Mouse (Mus musculus) spleen, embryonic (tissue): ENCODE results near the gene Fsd2.

Experiments used
- CTCF ChIA-PET: fragments of 350-600 bp; sonication (Branson Sonifier 250); formaldehyde crosslinking; loops from one replicate; lab custom pipeline; 2022; lab: Charles Lee

The Fsd2 gene

GRCm38 (mm10) chr7:81566892-81567291 lies at the start of gene Fsd2:
Fsd2 (minus strand) TSS chr7:81566944.
- CTCF ChIA-PET: no interaction called here

GRCm38 (mm10) chr7:81615031-81615430 lies 48.3 kb upstream of the Fsd2 start:
- CTCF ChIA-PET: interaction anchor here (0.6 kb wide), 1 partner anchor 215 kb away, joined by 4 read pairs; no protein-coding TSS in a partner anchor

- CTCF ChIA-PET: no interaction called here
Observed at GRCm38 (mm10) chr7:81612856-81613635, 46.3 kb upstream of the Fsd2 start.

GRCm38 (mm10) chr7:81610125-81610524 lies 43.4 kb upstream of the Fsd2 start:
- CTCF ChIA-PET: no interaction called here

- CTCF ChIA-PET: no interaction called here
Observed at GRCm38 (mm10) chr7:81606452-81606851, 39.7 kb upstream of the Fsd2 start.

- CTCF ChIA-PET: no interaction called here
Observed at GRCm38 (mm10) chr7:81605489-81605888, 38.7 kb upstream of the Fsd2 start.

GRCm38 (mm10) chr7:81604991-81605390 lies 38.2 kb upstream of the Fsd2 start:
- CTCF ChIA-PET: no interaction called here

- CTCF ChIA-PET: no interaction called here
Observed at GRCm38 (mm10) chr7:81599379-81600280, 32.9 kb upstream of the Fsd2 start.

GRCm38 (mm10) chr7:81597660-81598059 lies 30.9 kb upstream of the Fsd2 start:
- CTCF ChIA-PET: no interaction called here

GRCm38 (mm10) chr7:81596086-81596485 lies 29.3 kb upstream of the Fsd2 start:
- CTCF ChIA-PET: interaction anchor here (0.6 kb wide), 1 partner anchor 14 kb away, joined by 6 read pairs; no protein-coding TSS in a partner anchor

- CTCF ChIA-PET: no interaction called here
Observed at GRCm38 (mm10) chr7:81595056-81595455, 28.3 kb upstream of the Fsd2 start.

GRCm38 (mm10) chr7:81593387-81593786 lies 26.6 kb upstream of the Fsd2 start:
- CTCF ChIA-PET: no interaction called here

GRCm38 (mm10) chr7:81592686-81593085 lies 25.9 kb upstream of the Fsd2 start:
- CTCF ChIA-PET: no interaction called here

- CTCF ChIA-PET: no interaction called here
Observed at GRCm38 (mm10) chr7:81587238-81587637, 20.5 kb upstream of the Fsd2 start.

GRCm38 (mm10) chr7:81585326-81585725 lies 18.6 kb upstream of the Fsd2 start:
- CTCF ChIA-PET: no interaction called here

GRCm38 (mm10) chr7:81583512-81583911 lies 16.8 kb upstream of the Fsd2 start:
- CTCF ChIA-PET: interaction anchor here (0.6 kb wide), 1 partner anchor 20 kb away, joined by 4 read pairs; no protein-coding TSS in a partner anchor

GRCm38 (mm10) chr7:81579312-81579711 lies 12.6 kb upstream of the Fsd2 start:
- CTCF ChIA-PET: no interaction called here

- CTCF ChIA-PET: no interaction called here
Observed at GRCm38 (mm10) chr7:81578413-81578812, 11.7 kb upstream of the Fsd2 start.

GRCm38 (mm10) chr7:81577872-81578271 lies 11.1 kb upstream of the Fsd2 start:
- CTCF ChIA-PET: no interaction called here

- CTCF ChIA-PET: no interaction called here
Observed at GRCm38 (mm10) chr7:81575606-81576005, 8.9 kb upstream of the Fsd2 start.

GRCm38 (mm10) chr7:81573821-81574220 lies 7.1 kb upstream of the Fsd2 start:
- CTCF ChIA-PET: no interaction called here

- CTCF ChIA-PET: no interaction called here
Observed at GRCm38 (mm10) chr7:81573397-81573796, 6.7 kb upstream of the Fsd2 start.
